Mouse (Mus musculus) midbrain, embryonic 16.5 days (tissue): ENCODE measurements around the gene Sort1. TPM values are rescaled to one million over a fixed set of nuclear protein-coding genes. Genes with fewer than 3 reads are reported as not detected.

ENCODE experiments used
- ATAC-seq: fragments of 200-750 bp; cut with Nextera tagmentation; 2 replicates; pipeline ENCODE4 v1.8.0; 2017; ENCODE audit warnings: moderate TSS enrichment
- H3K27ac ChIP-seq: fragments of 300-500 bp; sonication (generic); 2 replicates; pipeline ENCODE4 v1.5.1; 2014; ENCODE audit warnings: mild to moderate bottlenecking, low read length, mixed read lengths
- H3K27me3 ChIP-seq: fragments of 300-500 bp; sonication (generic); 2 replicates; pipeline ENCODE4 v1.6.1; 2014; ENCODE audit warnings: low read depth, low read length, mixed read lengths; ENCODE audit not compliant: control insufficient read depth, insufficient read depth
- H3K36me3 ChIP-seq: fragments of 300-500 bp; sonication (generic); 2 replicates; pipeline ENCODE4 v1.6.1; 2014; ENCODE audit warnings: mild to moderate bottlenecking, low read length, moderate library complexity, mixed read lengths; ENCODE audit not compliant: control insufficient read depth, insufficient read depth
- H3K4me1 ChIP-seq: fragments of 300-500 bp; sonication (generic); 2 replicates; pipeline ENCODE4 v1.6.1; 2014; ENCODE audit warnings: mild to moderate bottlenecking, low read length, mixed read lengths; ENCODE audit not compliant: control insufficient read depth, insufficient read depth
- H3K4me2 ChIP-seq: fragments of 300-500 bp; sonication (generic); 2 replicates; pipeline ENCODE4 v1.6.1; 2014; ENCODE audit warnings: mild to moderate bottlenecking, low read length, mixed read lengths
- H3K4me3 ChIP-seq: fragments of 300-500 bp; sonication (generic); 2 replicates; pipeline ENCODE4 v1.5.1; 2014; ENCODE audit warnings: low read depth, mild to moderate bottlenecking, low read length, moderate library complexity, mixed read lengths
- H3K9ac ChIP-seq: fragments of 300-500 bp; sonication (generic); 2 replicates; pipeline ENCODE4 v1.6.1; 2014; ENCODE audit warnings: low read depth, low read length, mixed read lengths
- H3K9me3 ChIP-seq: fragments of 300-500 bp; sonication (generic); replicated peaks from 2 replicates; pipeline ENCODE4 v1.6.1; 2014; ENCODE audit warnings: mild to moderate bottlenecking, low read length, mixed read lengths; ENCODE audit not compliant: control insufficient read depth, poor library complexity, severe bottlenecking
- WGBS: fragments of 180-500 bp; shearing (Covaris S2); extraction: QIAGEN DNeasy Blood & Tissue Kit; methylation state at CpG from one replicate; pipeline ENCODE4 v1.1.7; 2014; 5-methylcytosine and 5-hydroxymethylcytosine counted together
- polyA plus RNA-seq: library from polyadenylated mRNA; unstranded; fragments of >200 nt; fragmentation: Nextera tagmentation; extraction: Ambion mirVana; gene quantifications from 2 replicates; pipeline ENCODE4 v1.2.1, GENCODE M21; 2015

Sort1 gene
- polyA plus RNA-seq, 1 experiment from 2014 or later, result 12.4 TPM

DNA sequence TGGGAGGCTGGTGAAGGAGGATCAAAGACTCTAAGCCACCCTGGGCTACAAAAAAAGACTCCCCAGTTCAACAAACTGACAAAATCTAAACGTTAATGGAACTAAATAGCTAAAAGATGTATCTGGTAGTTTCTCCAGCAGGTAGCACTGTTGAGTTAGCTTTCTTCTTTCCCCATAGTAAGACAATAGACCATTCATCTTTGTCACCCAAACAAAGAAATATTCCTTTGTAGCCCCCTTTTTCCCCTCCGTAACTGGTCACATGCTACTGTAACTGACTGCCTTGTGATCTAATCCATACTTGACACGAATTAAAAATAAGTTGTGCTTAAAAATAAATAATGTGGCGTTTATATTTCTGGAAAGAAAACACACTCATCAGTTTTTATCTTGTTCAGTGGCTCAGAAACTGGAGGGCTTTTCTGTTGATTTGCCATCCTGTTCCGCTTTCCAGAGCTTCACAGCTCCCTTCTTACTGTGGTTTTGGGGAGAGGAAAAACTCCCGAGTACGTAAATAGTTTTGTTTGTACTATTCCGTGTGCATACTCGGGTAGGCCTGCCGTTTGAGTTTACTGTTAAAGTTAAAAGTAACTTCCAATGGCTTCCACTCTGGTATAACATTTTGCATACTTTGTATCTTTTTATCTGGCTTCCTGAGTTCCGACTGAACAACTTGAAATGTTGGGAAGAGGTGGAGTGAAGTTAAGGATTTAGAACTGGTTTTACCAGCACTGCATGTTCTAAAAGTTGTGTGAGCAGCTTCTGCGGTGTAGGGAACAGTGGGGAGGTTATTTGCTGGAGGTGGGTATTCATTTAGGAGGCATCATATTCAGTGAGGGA lies 1.3 kb upstream of the Sort1 start:
- 27% methylated on average over 12 of the region's 12 CpGs for WGBS
- Histone ChIP-seq H3K27ac (peak overlapping the region; percentile 78), H3K4me3 (peak overlapping the region; percentile 68; the same call in 1 of the 2 replicates), H3K27me3 (no peaks in the 10 kb centered on the region), H3K36me3 (no peaks in the 10 kb centered on the region), H3K4me2 (peak overlapping the region; percentile 80), H3K9me3 (no peaks in the 10 kb centered on the region), H3K4me1 (peaks cover 36% of the 10 kb centered on the region), H3K9ac (no peak overlapping the region)
- no peak for ATAC-seq

GRCm38 (mm10) chr3:108283241-108283561 lies 681 bp upstream of the Sort1 start:
- no peaks in the 10 kb centered on the region for H3K36me3 ChIP-seq
- no peaks in the 10 kb centered on the region for H3K9me3 ChIP-seq
- H3K4me2 ChIP-seq, result peak overlapping the region; percentile 80
- H3K4me1 ChIP-seq, result peaks cover 42% of the 10 kb centered on the region
- H3K27me3 ChIP-seq, result no peaks in the 10 kb centered on the region
- H3K9ac ChIP-seq, result peak overlapping the region; percentile 94
- H3K27ac ChIP-seq, result peak overlapping the region; percentile 78
- H3K4me3 ChIP-seq, result peak overlapping the region; percentile 68
- no peak for ATAC-seq
- WGBS, result 8% methylated on average over 6 of the region's 6 CpGs

DNA sequence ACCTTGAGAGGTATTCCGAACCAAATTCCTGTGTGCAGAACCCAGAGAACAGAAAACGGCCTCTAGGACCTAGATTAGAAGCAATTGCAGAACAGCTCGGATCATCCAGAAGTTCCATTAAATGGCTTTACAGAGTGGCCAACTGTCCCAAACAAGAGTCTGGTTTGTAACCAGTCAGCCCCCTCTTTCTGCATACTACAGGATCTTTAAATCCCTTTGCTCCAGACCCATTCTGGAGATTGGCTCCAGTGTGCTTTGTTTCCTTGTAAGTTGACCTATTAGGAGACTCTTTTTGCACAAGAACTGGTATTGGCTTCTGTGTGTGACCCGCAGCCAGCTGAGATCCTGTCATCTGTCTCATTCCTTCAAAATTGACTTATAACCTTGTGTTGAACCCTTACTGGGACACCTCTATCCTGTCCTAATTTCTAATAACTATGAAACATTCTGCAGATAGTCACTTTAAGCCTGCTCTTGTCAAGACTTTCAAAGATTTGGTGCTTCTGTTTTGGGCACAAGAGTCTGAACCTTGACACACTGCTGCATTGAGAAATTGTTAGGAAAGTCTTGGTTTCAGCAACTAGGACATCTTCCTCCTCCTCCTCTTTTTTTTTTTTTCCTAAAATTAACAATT lies 1.3 kb downstream of the Sort1 start:
- Histone ChIP-seq H3K9me3 (no peaks in the 10 kb centered on the region), H3K27ac (no peak overlapping the region), H3K4me2 (peak overlapping the region; percentile 80), H3K36me3 (no peaks in the 10 kb centered on the region), H3K4me1 (peaks cover 49% of the 10 kb centered on the region), H3K9ac (peak overlapping the region; percentile 94), H3K27me3 (no peaks in the 10 kb centered on the region), H3K4me3 (peak overlapping the region; percentile 68)
- no peak for ATAC-seq
- 49% methylated on average over 4 of the region's 4 CpGs for WGBS

DNA sequence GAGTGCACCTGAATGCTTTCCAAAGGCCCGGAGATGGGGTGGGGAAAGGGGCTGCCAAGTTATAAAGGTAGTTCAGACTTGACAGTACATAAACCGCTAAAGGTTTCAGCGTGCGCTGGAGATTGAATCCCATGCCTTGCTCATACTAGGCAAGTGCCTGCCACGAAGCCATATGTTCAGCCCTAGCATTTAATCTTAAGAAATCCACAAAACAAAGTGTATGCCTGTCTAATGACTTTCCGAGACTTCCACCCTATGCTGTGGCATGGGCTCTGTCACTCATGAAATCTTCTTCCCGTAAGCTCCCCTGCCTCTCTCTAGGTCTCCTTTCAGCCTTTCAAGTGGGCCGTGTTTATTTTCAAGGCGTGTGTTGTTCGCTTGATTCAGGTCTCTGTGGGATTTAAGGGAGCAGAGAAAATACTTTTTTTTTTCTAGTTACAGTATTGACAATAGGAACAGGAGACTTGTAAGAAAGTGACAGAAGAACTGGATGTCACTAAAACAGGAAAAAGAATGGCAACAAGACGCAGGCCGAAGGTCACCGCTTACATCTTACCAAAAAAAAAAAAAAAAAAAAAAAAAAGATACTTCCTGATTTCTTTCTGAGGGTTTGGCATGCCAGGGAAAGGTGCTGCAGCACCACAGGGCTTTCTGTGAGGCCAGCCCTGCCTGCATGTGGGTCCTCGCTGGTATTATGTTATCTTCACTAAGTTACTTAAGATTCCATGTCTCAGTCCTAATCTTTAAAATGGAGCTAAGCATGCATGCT lies 3.0 kb downstream of the Sort1 start:
- H3K27me3 ChIP-seq, result no peaks in the 10 kb centered on the region
- H3K9me3 ChIP-seq, result no peaks in the 10 kb centered on the region
- H3K4me1 ChIP-seq, result peaks cover 49% of the 10 kb centered on the region
- no peak overlapping the region for H3K9ac ChIP-seq
- WGBS, result 46% methylated on average over 14 of the region's 14 CpGs
- no peak for ATAC-seq
- no peaks in the 10 kb centered on the region for H3K36me3 ChIP-seq
- no peak overlapping the region for H3K4me3 ChIP-seq
- H3K4me2 ChIP-seq, result peak overlapping the region; percentile 16; the same call in 1 of the 2 replicates
- H3K27ac ChIP-seq, result no peak overlapping the region

- no peak overlapping the region for H3K4me3 ChIP-seq
- 14% methylated on average over 17 of the region's 17 CpGs for WGBS
- H3K4me2 ChIP-seq, result peak overlapping the region; percentile 16
- peak overlapping the region; percentile 27; the same call in 1 of the 2 replicates for H3K9ac ChIP-seq
- H3K36me3 ChIP-seq, result no peaks in the 10 kb centered on the region
- H3K27me3 ChIP-seq, result no peaks in the 10 kb centered on the region
- peak overlapping the region; percentile 54 for H3K27ac ChIP-seq
- H3K9me3 ChIP-seq, result no peaks in the 10 kb centered on the region
- peaks cover 42% of the 10 kb centered on the region for H3K4me1 ChIP-seq
- no peak for ATAC-seq
Observed at GRCm38 (mm10) chr3:108287811-108288805, 4.2 kb downstream of the Sort1 start.

- ATAC-seq, result no peak
- Histone ChIP-seq H3K36me3 (no peaks in the 10 kb centered on the region), H3K9me3 (no peaks in the 10 kb centered on the region), H3K4me2 (no peak overlapping the region), H3K27ac (no peak overlapping the region), H3K4me1 (peaks cover 44% of the 10 kb centered on the region), H3K27me3 (no peaks in the 10 kb centered on the region), H3K9ac (no peak overlapping the region), H3K4me3 (no peak overlapping the region)
- 79% methylated on average over 13 of the region's 13 CpGs for WGBS
Observed at GRCm38 (mm10) chr3:108289311-108290130, 5.6 kb downstream of the Sort1 start.

GRCm38 (mm10) chr3:108291036-108291799 lies 7.3 kb downstream of the Sort1 start:
- 71% methylated on average over 17 of the region's 17 CpGs for WGBS
- no peak for ATAC-seq

More at GRCm38 (mm10) chr3:108291036-108291799, 7.3 kb downstream of the Sort1 start:
- Histone ChIP-seq H3K4me3 (no peak overlapping the region), H3K36me3 (no peaks in the 10 kb centered on the region), H3K9ac (no peak overlapping the region), H3K4me1 (peaks cover 41% of the 10 kb centered on the region), H3K27me3 (no peaks in the 10 kb centered on the region), H3K4me2 (no peak overlapping the region), H3K9me3 (no peaks in the 10 kb centered on the region), H3K27ac (no peak overlapping the region)
